Mouse (Mus musculus): ENCODE data around the gene Nav1. TPM values are rescaled to one million over a fixed set of nuclear protein-coding genes. Genes with fewer than 3 reads are reported as not detected.

Gene Nav1
- polyA plus RNA-seq, 2 experiments from 2014 or later = 0.22 to 0.61 TPM

DNA sequence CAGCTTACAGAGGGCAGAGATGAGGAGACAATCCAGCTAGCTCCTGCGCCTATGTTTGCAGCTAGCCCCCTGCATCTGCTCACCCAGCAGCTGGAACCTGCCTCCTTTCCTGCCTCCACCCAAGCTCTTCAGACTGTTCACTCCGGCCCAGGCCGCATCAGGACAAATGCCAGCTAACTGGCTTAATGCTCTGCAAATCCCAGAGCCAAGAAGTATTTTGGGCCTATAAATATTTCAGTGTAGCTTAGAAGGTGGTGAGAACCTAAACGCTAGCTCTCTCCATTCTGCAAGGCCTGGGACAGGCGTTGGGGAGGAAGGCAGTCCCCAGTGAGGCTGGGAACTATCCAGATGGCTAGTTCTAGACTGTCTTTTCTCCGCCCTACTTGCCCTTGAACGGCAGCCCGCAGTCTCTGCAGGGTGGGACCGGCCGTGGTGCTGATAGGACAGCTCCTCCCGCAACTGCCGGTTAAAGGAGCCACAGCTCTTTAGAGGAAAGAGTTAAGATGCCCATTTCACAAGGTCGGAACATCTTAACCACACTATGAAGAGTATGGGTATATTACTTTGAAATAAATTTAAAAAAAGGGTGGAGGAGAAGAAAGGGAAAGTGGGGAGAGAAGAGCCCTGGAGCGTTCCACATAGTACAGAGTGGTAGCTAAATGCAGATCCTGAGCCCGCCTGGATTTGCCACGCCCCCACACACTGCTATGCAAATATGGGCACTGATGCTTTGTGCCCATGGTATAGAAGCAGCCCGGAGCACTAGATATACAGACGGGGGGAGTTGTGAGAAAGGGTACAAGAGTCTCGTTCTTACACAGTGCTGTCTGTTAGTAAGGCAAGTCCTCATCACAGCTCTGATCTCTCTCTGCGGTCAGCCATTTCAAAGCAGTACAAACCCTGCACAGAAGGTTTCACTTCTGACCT is 8.9 kb upstream of the Nav1 start:
- no peak for ATAC-seq

DNA sequence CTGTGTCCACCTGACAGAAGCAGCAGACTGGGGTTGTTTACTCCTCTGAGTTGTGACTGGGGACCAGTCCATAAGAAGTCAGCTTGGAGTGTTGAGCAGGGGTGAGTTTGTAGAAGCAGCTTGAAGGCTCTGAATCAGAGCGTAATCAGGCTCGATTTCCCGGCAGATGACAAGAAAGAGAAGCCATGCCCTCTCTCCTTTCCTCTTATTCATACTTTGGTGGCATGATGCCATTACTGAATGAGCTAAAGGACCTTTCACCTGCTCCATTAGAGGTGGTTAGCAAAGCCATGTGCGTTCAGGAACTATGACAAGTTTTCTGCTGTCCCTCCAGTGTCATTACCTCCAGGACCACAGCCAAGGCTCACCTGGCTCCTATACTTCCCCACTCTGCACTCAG is 2.5 kb upstream of the Nav1 start:
- ATAC-seq = no peak

DNA sequence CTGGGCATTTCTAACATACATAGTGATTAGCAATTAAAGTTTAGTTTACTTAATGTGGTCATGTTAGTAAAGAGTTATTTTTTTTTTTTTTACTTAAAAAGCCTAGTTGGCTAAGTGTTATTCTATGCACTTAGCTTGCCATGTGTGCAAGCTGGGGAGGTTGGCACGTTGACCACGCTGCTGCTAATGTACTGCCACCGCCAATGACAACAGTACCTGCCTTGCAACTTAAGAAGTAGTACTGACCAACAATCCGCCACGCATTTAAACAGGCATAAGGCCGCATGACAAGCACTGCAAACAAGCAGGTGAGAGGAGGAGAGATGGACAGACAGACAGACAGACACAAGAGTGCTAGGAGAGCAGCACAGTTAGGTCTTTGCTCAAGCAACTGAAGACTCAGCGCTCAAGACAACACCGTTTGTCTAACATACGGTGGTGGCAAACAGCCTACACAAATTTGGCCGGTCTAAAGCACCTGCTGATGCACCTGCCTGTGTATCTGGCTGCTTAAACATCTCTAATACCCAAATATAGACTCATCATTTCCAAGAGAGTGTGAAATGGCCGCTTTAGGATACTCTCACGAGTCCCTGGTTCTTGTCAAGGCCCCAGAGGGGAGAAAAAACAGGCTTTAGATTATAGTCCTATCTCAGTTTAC is 610 bp downstream of the Nav1 start:
- ATAC-seq = no peak

DNA sequence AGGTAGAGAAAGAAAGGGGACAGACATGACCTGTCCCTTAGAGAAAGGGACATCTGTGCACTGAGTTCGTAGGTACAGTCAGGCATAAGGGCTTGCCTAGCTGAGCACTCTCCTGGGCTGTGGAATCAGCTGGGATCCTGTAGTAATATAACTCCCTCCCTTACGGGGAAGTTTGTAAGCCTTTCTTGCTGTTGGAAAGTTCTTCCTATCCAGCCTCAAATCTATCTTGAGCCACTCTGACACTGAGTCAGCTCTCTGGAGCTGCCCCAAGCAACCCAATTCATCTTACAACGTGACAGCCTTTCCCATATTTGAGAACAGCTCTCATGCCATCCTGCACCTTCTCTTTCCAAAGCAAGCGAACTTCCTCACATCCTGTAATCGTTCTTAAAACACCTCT is 1.6 kb downstream of the Nav1 start:
- no peak for ATAC-seq

DNA sequence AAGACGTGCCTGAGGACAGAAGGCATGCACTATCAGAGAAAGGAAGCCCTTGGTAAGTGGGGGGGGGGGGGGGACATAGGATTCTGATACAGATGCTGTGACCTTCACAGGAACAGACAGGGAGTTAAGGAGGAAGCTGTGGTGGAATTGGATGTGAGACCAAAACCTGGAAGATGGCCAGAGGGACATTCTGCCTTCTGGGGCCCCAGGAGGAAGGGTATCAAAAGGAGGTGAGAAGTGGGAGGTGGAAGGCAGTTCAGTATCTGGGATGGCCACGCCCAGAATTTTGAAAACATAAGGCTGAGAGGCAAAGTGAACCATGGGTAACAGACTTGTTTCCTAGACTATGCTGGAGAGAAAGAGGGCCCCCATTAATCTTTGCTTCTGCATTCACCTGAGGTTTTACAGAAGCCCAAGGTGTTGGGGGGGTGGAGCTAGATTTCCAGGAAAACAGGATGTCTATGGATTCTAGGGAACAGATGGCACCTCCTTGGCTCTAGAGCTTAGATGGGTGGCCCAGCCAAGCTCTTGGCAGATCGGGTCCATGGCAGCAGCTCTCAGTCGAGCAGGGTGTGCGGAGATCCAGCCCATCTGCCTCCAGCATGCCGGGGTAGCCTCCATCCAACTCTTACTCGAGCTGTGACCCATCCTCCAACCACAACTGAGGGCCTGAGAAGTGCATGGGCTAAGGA is 2.6 kb downstream of the Nav1 start:
- no peak for ATAC-seq

DNA sequence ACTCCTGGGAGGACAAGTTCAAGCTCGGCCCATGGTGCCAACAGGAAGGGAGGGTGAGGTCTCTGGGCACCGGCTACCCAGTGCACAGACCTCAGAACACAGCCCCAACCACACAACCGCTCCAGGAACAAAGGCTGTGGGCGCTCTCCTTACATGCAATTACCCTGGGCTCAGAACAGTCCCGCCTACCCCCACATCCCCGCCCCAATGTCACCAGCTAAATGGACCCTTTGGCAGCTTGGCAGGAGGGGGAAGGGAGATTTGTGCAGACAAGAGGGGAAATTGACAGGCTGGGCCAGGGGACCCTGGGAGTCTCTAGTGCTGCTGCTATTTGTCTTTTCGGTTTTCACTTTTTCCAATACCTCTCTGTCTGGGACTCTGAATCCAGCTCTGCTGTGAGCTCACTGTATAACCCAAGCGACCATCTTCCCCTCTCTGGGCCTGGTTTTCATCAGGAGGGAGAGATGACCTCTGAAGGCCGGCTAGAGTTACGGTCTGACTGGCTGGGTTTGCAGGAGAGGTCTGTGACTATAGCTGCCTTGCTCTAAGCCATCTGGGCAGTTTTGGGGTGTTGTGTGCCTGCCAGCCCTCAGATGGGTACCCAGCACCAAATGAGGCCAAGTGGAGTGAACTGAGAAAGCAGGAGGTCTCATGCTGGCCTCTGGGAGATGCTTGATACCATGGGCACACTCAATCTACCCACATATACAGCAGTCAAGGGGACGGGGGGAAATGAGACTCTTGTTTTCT is 3.8 kb downstream of the Nav1 start:
- no peak for ATAC-seq

DNA sequence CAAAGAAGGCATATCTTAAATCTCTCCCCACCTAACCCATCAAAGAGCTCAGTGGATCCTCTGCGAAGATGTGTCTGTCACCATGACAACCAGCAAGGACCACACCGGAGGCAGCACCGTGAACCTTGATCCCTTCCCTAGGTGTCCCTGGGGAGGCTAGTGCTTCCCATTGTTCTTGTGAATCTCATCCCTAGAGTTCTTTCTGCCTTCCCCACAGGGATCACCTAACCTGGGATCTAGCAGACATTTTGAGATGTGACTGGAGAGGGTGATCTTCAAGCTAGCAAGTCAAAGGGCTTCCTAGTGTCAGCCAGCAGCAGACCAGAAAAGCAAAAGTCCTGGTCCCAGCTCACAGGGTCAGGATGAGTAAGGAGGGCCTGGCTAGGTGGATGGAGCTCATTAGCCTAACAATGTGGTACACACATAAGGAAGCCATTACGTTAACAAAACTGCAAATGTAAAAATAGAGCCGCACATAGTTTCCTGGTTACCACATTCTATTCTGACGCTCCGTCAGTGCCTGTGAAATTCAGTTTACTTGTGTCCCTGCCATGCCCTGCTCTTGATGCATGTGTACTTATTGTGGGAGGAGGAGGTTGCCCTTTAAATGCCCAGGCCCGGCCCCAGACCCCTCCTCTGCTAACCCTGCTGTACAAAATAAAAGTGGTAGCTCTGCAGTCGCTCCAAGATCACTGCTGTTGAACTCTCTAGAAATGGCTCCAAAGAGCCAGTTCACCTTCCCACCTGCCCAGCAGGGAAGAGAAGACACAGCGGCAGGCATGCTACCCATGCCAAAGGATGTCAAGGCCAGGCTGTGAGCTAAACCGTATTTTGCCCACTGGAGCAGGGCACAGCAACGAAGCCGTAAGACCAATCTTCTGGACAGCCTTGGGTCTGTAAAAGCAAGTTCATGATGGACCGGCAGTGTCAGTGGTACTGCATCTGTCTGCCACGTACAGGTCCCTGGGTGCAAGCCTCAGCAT is 6.8 kb downstream of the Nav1 start:
- no peak for ATAC-seq

DNA sequence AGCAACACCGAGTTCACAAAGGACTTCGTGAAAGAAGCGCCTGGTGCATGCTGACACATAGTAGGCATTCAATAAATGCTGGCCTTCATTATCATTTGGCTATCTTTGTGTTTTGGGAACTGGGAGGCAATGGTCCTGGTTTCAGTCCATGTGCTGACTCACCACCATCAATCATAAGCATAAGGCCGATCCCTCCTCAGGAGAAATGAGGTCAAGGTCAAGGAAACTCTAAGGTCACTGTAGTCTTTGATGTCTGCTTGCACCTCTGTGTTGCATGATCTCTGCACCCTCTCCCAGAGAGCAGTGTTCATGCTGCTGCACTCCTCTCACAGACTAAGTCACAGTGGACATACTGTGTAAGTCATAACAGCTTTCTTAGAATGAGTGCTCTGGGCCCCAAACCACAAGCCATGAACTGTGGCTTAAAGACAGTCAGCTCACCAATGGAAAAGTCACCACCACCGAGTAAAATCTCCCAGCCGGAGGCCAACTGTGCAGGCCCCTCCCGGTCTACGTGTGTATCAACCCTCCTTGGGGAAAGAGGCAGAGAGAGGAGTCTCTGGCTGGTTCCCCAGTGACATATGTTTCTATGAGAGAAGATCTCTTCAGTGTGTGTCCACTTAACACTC is 8.7 kb downstream of the Nav1 start:
- ATAC-seq = no peak

DNA sequence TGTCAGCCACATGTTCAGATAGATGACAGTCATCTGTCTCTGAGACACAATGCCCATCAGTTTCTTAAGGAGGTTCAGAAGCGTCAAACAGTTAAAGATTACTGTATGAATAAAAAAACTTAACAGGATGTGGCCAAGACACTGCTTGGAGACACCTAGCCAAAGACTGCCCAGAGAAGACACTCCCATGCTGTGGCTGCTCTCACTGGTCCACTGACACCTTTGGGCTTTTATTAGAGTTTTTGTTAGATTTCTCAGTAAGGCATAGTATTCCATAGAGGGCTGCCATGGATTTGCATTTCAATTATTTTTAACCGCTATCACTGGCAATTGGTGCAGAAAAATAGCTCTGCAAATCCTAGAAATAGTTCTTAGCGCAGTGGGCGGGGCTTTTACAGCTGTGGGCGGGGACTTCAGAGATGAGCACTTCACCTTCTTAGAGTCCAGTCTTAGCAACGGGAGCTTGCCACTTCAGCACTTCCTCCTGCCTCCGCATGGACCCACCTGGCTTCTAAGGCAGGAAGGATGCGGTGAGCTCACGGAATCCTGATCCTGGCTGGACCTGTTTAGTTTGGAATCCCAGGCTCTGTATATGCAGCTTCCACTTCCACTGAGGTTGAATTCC is 12.7 kb downstream of the Nav1 start:
- peak; percentile 54 for ATAC-seq

DNA sequence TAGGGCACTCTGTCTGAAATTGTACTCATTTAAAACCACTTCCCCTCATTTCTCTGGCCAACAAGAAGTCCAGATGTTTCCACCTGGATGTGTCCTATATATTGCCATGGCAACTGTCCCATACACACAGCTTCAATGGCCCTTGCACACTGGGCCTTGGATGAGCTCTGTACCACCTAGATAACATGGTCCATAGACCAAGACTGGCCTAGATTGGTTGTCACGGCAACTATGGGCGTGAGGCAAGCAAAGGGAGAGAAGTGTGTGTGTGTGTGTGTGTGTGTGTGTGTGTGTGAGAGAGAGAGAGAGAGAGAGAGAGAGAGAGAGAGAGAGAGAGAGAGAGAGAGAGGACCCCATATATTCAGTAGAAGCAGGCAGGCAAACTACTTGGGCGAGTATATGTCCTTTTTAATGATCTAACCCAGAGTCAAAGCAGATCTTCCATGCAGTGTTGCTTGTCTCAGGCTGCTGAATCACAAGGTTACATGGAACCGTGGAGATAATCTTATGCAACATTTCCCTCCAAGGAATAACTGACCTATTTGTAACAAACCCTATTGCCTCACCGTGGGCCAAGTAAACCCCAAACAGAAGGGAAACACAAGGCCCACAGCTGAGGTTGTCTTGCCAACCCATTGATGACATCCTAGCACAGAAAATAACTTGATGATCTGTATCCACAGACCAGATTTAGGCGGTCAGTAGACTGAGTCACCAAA is 13.4 kb downstream of the Nav1 start:
- ATAC-seq = no peak

DNA sequence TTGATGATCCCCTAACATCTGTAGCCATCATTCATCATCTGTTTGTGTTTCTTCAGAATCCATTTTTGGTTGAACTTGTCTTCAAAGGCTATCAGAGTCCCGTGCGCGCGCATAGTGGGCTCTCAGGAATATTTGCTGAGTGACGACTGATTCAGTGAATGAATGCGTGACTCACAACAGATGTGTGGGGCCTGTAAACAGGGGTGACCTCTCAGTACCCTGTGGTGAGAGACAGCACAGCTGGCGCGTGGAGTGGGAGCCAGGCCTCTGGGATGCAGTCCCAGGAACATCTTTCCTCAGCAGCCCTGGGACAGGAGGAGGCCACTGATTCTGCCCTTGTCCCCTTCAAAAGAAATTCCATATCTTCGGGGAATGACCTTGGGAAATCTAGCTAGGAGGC is 16.3 kb downstream of the Nav1 start:
- no peak for ATAC-seq

DNA sequence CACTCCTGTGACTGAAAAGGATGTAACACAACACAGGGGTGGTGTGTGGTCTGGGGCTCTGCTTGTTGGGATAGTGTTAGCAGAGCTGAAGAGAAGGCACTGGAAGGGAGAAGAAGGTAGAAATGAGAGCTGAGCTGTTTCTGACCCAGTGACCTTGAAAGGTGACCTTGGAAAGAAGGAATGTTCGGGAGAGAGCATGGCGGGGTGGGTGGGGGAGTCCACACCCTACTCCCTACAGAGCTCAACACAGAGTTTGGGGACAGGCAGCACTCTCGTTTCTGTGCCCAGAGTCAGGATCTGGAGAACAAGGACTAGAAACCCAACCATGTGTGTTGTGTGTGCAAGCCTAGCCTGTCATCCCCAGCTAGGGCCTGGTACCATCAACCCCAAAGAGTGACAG is 18.1 kb downstream of the Nav1 start:
- no peak for ATAC-seq

DNA sequence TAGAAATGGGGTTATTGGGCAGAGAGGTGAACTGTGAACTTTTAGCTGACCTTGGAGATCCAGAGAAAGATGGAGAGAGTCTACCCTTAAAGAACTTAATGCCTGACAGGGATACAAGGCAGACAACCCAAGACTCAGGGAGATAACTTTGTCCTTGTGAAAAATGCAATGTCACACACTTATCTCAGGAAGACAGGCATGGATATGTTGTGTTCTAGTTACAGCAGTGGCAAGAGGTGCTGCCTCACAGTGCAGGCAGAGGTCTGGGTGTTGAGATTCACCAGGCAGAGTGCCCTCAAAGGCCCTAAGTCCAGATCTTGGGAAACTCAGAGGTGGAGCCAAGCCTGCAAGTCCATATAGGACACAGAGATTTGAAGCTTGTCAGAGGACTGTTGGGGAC is 20.2 kb downstream of the Nav1 start:
- ATAC-seq = no peak

DNA sequence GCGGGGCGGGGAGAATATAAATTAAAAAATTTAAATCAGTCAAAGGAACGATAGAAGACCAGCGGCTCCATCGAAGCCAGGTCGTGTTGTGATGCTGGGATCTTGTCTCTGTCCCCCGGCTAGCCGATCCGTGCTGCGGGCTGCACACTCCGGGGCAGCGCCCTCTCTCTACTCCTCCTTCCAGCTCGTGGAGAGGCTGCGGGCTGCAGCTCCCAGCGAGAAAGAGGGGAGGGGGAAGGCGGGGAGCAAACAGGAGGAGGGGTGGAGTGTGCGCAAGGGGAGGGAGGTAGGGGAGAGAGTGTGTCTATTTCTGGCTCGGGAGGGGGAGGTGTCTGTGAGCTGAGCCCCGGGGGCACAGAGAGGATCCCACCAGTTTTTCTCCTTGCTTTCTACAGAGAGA is 21.5 kb downstream of the Nav1 start:
- no peak for ATAC-seq

DNA sequence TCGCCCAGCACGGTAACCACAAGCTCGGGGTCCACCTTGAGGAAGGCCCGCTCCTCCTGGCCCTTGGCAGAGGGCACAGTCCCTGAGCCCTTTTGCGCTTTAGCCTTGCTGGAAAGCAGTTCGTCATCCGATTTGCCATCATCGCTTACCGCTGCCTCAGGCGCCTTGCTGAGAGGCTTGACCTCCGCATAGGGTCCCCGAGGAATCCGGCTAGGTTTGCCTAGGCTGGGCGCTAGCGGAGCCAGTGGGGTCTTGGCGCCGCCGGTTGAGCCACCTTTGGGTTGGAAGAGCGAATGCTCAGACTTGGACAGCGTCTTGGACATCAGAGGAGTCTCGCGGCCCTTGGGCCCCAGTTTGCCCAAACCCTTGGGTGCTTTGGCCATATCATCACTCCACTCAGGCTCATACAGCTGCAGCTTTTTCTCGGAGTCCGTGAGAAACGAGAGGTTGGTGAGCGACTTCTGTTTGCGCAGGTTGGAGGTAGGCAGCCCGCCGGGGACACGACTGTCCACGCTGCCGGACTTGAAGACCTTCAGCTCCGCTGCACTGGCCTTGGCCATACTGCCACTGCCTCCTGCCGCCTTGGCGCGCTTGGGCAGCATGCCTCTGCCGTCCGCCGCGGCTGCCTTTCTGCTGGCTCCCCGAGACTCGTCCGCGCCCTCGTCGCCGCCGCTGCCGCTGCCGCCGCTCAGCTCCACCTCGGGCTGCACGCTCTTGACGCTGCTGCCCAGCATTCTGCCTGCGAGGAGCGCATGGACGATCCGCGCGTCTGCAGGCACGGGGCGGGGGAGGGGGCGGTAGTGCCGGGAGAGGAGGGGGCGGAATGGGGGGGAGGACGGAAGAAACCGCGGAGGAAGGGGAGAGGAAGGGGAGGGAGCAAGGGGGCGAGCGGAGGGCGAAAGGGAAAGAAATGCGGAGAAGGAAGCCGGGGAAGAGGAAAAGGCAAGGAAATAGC is 22.2 kb downstream of the Nav1 start:
- ATAC-seq = no peak

DNA sequence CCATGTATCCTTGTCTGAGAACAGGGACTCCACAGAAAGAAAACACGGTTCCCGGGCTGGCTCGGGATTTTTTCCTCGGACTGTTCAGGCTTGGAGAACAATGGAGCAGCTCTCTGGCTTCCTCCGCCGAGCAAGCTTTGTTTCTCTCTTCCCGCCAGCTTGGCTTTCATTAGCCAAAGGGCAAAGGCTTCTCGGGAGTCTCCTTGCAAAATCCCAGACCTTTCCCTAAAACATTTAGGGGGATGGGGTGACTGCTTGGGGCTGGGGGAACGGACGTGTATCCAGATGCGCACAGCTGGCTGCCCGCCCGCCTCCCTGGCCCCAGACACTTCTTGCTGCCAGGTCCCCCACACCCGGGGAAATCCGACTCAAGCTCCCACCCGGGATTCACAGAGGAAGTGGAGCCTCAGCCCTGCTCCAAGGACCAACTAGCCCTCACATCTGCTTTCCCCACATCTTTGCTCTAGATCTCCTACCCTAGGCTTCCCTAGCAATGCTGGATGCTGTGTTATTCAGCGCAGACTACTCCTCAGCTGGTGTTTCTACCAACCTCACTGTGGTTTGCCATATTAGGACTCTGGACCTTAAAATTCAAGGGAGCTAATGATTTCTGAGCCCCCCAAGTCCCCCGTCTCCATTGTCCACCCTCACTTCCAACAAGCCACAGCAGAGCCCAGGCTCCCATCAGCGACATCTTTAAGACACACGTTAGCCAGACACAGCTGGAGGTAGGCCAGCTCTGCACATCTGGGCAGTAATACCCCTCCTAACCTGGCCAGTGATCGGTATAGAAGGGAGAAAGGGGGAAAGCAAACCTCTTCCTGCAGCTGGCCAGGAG is 23.2 kb downstream of the Nav1 start:
- ATAC-seq = no peak

DNA sequence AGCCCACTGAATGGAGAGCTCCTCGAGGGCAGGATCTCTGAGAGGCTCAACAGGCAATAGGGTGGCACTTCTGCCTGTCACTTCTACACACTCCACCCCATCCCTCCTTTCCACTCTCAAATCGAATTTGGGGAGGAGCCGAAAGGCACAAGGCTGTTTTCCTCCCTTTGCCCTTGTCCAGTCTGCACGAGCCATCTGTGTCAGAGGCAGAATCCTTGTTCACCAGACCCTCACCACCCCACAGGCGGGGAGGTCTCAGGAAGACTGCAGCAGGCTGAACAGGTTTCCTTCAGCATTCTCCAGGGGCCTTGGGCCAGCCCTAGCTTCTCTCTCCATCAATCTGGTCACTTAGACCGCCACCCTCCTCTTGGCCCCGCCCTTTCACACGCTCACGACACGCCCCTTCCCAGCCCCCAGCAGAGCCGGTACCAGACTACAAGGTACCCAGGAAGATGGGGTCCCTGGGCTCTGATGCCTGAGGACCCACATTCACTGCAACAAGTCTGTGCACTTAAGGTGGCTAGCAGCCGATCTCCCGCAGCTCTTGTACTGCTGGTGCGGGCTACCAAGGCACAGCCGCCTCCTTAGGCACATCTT is 23.9 kb downstream of the Nav1 start:
- no peak for ATAC-seq

Measured in activated CD4-positive, CD25-positive, alpha-beta regulatory T cell, adult 4 months (primary cell).